Mouse (Mus musculus) bone marrow, adult 2 months (tissue): ENCODE data around the gene Immp2l.

Source experiments
- CTCF ChIP-seq: fragments of 200-500 bp; IDR thresholded peaks from 2 replicates; pipeline ENCODE4 v1.5.1; 2011; ENCODE audit warnings: low read length, control low read depth; ENCODE audit not compliant: control insufficient read depth, insufficient read depth
- POLR2A ChIP-seq: fragments of 200-500 bp; IDR thresholded peaks from 2 replicates; pipeline ENCODE4 v1.6.1; 2011; ENCODE audit warnings: low read depth, mild to moderate bottlenecking, control low read depth, low read length, borderline replicate concordance; ENCODE audit not compliant: control insufficient read depth

- no peak for TF ChIP-seq POLR2A
- no peak for TF ChIP-seq CTCF
Observed at GRCm38 (mm10) chr12:41401136-41401535, 377.2 kb downstream of the Immp2l start.
